Mouse (Mus musculus): ENCODE results near the gene Mgp.

DNA sequence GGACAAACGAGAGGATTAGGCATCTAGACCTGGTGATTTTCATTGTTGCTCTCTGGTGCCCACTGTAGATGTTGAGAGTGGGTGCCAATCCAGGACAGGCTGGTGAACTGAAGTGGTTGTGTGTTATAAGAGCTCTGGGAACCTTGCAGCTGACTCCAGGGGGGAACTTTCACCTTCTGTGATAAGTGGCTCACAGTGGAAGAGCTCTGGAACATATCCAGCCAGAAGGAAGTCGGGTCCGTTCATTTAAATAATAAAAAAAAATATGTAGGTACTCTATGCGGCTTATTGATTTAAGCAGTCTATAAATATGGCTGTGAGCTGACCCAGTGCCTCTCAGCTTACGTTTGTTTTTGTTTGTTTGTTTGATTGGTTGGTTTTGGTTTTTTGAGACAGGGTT lies 46.5 kb upstream of the Mgp start, which contains the start of gene Erp27:
- TF ChIP-seq CTCF (IDR thresholded peaks at IDR 0.05; ENCODE audit: control insufficient read depth, insufficient read depth, insufficient read length): no peak
- TF ChIP-seq CEBPB (IDR thresholded peaks at IDR 0.05; ENCODE audit: low read depth): no peak
- TF ChIP-seq MYOG (IDR thresholded peaks at IDR 0.05; ENCODE audit: control insufficient read depth, extremely low read depth, insufficient read length): no peak
- no peak for TF ChIP-seq USF1 (IDR thresholded peaks at IDR 0.05; ENCODE audit: low read depth)
- no peak for TF ChIP-seq MAX (IDR thresholded peaks at IDR 0.05)
- TF ChIP-seq FOSL1 (IDR thresholded peaks at IDR 0.05; ENCODE audit: insufficient read depth, low read length, poor library complexity, severe bottlenecking): no peak
- no peak for TF ChIP-seq MYOD1 (IDR thresholded peaks at IDR 0.05; ENCODE audit: control insufficient read depth, insufficient read length, low read depth)
